Mouse (Mus musculus) lung, postnatal 10 days (tissue): Measurements from ENCODE around the gene Ccdc122.

Experiments used
- DNase-seq: peaks from one replicate; pipeline ENCODE4 v3.0.0; 2021

Gene Ccdc122

DNA sequence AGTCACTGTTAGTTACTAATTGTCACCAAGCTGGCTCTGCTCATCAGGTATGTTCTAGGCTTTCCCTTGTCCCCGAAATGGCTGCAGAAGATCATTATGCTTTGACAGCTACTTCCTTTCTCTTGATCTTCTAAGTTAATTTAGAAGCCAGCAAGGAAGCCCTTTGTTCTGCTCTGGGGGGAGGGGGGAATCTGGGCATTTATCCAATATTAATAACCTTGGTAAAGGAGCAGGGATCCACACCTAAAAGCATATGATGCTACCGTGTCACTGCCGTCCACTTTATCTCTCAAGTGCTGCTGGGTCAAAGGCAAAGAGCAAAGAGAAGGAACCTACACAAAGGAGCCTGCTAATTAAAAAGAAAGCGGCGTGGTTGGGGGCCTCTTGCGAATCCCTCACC is 100.4 kb downstream of the Ccdc122 start:
- no peak for DNase-seq

DNA sequence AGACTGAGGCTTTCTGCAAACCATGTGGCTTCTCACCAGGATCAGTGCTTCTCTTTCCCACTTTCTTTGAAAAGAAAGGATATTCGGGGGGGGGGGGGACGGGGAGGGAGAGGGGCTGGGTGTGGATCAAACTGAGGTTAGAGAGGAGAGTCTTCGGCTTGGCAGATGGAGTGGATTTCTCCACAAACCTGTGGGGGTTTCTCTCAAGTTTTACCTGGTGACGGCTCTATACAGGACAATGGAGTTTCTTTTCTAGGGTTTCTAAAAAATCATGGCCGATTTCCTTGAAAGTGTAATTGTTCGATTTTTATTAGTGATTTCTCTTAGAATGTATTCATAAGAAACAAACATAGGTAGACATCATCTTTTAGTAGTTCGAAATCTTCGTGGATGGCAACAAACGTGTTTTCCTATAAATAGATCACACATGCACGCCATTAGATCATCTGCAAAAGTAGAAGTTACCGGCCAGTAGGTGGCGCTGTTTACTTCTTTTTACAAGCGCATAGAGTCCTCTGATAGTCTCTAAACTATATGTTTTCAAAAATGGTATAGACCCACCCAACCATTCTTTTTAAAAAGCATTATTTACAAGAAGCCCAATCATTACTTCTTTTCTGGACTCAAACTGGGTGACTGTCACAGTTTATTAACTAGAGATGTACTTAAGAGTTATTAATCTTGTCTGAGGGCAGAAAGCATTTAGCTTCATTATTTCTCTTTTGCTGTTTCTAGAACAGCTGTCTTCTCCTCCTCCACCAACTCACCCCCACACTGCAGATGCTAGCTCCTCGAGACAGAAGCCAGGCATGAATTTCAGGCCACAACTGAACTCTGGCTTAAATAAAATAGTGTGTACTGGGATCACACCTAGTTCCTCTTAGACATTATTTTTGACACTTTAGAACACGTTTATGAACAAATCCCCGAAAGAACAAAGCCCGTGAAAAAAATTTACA is 105.0 kb downstream of the Ccdc122 start:
- peak; percentile 77 for DNase-seq

DNA sequence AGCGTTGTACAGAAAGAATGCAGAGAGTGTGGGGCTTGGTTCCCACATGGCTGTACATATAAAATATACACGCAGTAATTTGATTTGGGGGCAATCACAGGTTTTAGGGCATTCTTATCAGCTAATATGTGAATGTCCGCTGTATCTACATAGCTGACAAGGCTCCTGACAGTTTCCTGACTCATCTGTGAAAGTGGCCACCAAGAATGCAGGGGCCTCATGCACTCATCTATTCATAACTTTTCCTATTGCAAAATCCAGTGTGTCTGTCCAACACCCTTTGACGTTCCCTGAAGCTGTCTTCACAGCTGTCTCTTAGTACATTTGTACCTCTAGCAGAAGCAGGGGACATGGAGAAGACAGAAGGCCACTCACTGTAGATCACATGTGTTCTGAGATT is 108.5 kb downstream of the Ccdc122 start:
- DNase-seq, result no peak

DNA sequence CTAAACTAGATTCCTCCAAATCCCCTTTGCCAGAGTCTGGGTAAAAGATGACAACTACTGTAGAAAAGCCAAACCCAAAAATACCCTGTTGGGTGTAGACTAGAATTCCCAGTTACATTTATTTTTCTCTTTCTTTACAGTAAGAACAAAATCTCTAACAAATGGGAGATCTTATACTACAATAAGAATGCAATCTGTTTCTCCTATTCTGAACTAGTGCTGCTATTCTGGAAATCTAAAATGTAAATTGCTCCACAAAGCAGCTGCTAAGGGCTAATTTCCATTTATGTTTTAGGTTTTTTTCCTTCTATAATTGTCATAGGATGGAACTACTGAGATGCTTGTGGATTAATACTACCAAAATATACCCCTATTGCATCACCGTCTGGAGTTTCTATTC is 111.1 kb downstream of the Ccdc122 start:
- DNase-seq, result no peak

DNA sequence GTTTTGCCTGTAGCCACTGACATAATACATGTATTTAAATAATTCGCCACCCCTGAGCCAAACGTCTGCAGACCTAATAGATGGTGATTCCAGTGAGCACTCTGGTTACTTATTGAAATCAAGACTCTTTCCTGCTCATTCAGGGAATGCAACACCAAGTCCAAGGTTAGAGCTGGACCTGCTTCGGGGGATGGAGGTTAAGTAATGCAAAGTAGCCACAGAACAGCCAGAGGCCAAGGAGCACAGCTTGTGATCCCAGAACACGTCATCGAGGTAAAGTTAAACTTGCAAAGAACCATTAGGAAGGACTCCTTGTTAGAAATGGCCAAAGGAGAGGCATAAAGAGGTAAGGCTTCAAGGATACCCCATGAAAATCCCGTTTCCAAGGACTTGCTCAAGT is 114.0 kb downstream of the Ccdc122 start:
- no peak for DNase-seq

DNA sequence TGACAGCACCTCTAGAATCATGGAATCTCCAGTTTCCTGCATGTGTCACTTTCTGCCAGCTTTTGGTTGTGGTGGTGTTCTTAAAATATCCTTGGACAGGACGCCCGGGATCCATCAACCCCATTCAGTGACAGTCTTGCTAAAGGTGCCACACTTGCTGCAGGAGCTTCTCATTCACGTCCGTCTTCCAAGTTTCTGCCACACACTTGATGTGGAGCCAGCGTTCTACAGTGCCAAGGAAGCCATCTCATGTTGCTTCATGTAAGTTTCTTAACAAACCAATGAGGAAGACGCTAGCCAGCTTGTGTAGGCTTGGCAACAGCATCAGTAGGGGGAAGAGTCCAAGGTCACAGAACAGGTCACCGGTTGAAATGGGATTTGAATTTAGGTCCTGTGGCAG is 114.9 kb downstream of the Ccdc122 start:
- no peak for DNase-seq

DNA sequence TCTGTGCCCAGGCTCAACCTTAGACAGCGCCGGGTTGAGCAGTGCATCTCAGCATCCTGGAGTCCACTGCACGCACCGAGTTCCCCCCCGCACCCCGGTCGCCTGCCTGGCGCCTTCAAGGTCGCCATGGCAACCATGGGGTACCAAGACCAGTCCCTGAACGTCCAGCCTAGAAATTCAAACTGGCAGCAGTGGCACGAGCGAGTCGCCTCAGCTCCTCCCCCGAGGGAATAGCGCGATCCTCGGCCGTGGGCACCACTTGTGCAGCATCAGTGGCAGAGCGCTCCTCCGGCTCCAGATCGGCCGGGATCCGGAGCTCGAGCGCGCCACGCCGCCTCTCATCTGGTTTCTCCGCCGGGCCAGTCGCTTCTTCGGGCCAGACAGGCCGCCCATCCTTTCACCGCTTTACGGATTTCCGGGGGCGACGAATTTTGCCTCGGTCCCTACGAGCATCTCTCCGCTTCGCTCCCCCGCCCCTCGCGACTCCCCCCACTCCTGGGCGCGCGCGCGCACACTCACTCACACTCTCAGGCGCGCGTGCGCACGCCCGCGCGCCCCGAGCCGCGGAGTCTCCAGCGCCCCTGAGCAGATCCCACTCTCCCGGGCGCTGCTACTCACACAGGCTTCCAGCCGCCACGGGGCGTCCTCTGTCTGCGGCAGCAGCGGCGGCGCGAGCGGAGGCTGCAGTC is 119.8 kb downstream of the Ccdc122 start, which contains the start of gene Enox1:
TSS of gene Enox1 (plus strand) at position 542 of the 689 bp plus-strand sequence.
- DNase-seq, result peak; percentile 57

DNA sequence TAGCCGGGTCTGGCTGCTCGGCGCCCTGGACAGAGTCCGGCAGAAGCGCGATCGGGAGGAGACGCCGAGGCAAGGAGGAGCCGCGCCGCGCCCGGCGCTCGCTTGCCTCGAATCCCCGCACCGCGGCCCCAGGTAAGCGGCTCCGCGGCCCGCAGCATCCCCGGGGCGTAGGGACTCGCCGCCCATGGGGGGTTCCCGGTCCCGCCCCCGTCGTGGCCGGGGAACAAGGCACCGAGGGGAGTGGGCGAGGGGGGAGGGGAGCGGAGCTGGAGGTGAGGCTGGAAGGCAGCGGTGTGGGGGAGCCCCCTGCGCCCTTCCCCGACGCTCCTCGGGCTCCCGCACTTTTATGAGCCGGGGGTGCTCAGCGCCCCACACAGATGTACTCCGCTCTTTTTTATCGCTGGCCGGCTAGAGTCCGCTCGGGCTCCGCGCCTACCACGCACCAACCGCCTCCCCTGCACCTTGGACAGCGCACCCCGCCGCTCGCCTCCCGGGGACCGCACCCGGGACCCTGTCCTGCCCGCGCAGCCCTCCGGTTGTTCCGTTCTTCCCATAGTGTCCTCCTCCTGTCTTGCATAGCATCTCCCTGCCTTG is 120.4 kb downstream of the Ccdc122 start:
- peak; percentile 22 for DNase-seq

DNA sequence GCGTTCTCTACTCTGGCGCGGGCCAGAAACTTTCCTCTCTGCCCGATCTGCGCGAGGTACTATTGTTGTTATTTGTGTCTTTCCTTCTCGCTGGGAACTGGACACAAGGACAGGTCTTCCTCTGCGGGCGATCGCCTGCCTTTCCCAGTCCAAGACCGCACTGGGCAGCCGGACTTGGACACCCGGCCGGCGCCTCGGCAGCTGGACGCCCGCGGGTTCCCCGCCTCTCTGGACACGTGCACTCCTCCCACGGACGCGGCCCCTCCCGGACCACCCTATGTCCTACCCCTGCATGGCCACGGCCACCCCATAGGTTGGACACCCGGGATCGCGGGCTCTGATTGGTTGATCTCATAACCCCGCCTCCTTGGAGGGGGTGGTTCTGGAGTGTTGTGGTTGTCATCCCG is 120.9 kb downstream of the Ccdc122 start:
- DNase-seq, result peak; percentile 63

DNA sequence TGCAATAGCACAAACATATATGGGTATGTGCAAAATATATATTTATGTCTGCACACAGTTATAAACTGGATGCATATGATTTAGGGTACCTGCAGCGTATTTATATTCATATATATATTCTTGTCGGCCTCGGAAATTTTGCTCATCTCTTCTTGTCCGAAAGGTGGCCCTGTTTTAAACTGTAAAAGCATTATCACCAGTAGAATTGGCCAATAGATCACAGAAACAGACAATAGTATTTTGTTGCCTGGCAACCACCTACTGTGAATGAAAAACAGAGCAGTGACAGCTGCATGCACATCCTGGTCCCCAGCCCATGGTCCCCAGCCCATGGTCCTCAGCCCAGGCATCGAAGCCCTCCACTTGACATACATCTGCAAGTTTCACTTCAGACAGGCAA is 122.8 kb downstream of the Ccdc122 start:
- DNase-seq, result no peak
